16 mouse cellular contexts compared by ENCODE assay signal in genomic region chr1:184297001-184297740, GRCm38 (mm10).
DNase-seq lines count a peak whose midpoint lies in the region; ATAC-seq and TF ChIP-seq lines count a peak whose summit lies in the region.
"Had no signal": no experiment of that assay in that cellular context is flagged by ENCODE, and none has a peak within 500 bp of the region (broad histone marks: within the 10 kb centered on the region; RNA-seq: fewer than 3 reads in every experiment).

No protein-coding gene starts in this region.

- DNase-seq in heart, adult 9 months (ENCODE audit: low spot score in 2 of 2): peak; percentile 5 to 9
- DNase-seq in heart, postnatal 14 days: no peak
- DNase-seq in 3134 (ENCODE audit: extremely low read depth, insufficient read length, low spot score) (peak; percentile 44), MN1 (ENCODE audit: low spot score) (peak; percentile 63)
- peak; percentile 23 for DNase-seq in lung, postnatal 0 days (ENCODE audit: low spot score)
- no peak for DNase-seq in embryo, embryonic 10 days (ENCODE audit: low spot score)
- no peak for DNase-seq in kidney, adult 8-10 months
- DNase-seq: kidney, postnatal 14 days; thymus, adult 2 months had no signal

- intact Hi-C loops in heart, postnatal 14 days (cut with DNase I): no loop called here

- H3K36me3 ChIP-seq in lung, postnatal 0 days (ENCODE audit: insufficient read depth, low read length): no peaks in the 10 kb centered on the region
- H3K36me3 ChIP-seq: heart, embryonic 15.5 days; hindbrain, embryonic 15.5 days; neural tube, embryonic 12.5 days had no signal

- H3K9me3 ChIP-seq in lung, postnatal 0 days (ENCODE audit: low read length): no peaks in the 10 kb centered on the region
- H3K9me3 ChIP-seq: heart, embryonic 15.5 days; hindbrain, embryonic 15.5 days; neural tube, embryonic 12.5 days had no signal

- WGBS in lung, postnatal 0 days: 49% methylated on average over 4 of the region's 4 CpGs

- H3K27ac ChIP-seq in lung, postnatal 0 days (ENCODE audit: low read length): no peak overlapping the region
- H3K27ac ChIP-seq: heart, embryonic 15.5 days; hindbrain, embryonic 15.5 days; neural tube, embryonic 12.5 days had no signal

- no peak overlapping the region for H3K9ac ChIP-seq in lung, postnatal 0 days (replicated peaks; ENCODE audit: low read depth)
- H3K9ac ChIP-seq: heart, embryonic 15.5 days; hindbrain, embryonic 15.5 days; neural tube, embryonic 12.5 days had no signal

- no peak overlapping the region for H3K4me3 ChIP-seq in lung, postnatal 0 days (ENCODE audit: low read depth, low read length)
- H3K4me3 ChIP-seq: heart, embryonic 15.5 days; hindbrain, embryonic 15.5 days; neural tube, embryonic 12.5 days had no signal

- no peaks in the 10 kb centered on the region for H3K27me3 ChIP-seq in lung, postnatal 0 days (replicated peaks; ENCODE audit: insufficient read depth, low read length)
- H3K27me3 ChIP-seq: heart, embryonic 15.5 days; hindbrain, embryonic 15.5 days; neural tube, embryonic 12.5 days had no signal

- no peak for ATAC-seq in lung, postnatal 0 days
- ATAC-seq: forebrain, embryonic 14.5 days; intestine, postnatal 0 days; midbrain, embryonic 16.5 days had no signal

- no peaks in the 10 kb centered on the region for H3K4me1 ChIP-seq in lung, postnatal 0 days (ENCODE audit: insufficient read depth, low read depth, low read length)
- H3K4me1 ChIP-seq: heart, embryonic 15.5 days; hindbrain, embryonic 15.5 days; neural tube, embryonic 12.5 days had no signal

- H3K4me2 ChIP-seq in lung, postnatal 0 days (replicated peaks; ENCODE audit: low read depth, low read length): no peak overlapping the region
- H3K4me2 ChIP-seq: heart, embryonic 15.5 days; hindbrain, embryonic 15.5 days; liver, embryonic 11.5 days; neural tube, embryonic 12.5 days had no signal

- no peak for TF ChIP-seq EP300 in lung, postnatal 0 days (IDR thresholded peaks at IDR 0.05)

- TF ChIP-seq CTCF in lung, postnatal 0 days (IDR thresholded peaks at IDR 0.05): no peak

Comparison
In these comparisons a context has a peak if more than half of its experiments do, and no peak if none do; other contexts are left out.
1. DNase-seq: peak in heart, adult 9 months (2 of 2), 3134 (single experiment), MN1 (single experiment) and lung, postnatal 0 days (single experiment); none in heart, postnatal 14 days (0 of 2), embryo, embryonic 10 days (single experiment) and kidney, adult 8-10 months (0 of 2).